ENCODE assay signal across 14 mouse cellular contexts in genomic region chr17:12268538-12268937, GRCm38 (mm10). TPM values are rescaled to one million over a fixed set of nuclear protein-coding genes. Genes with fewer than 3 reads are reported as not detected.
DNase-seq lines count a peak whose midpoint lies in the region; ATAC-seq and TF ChIP-seq lines count a peak whose summit lies in the region.
"Had no signal": no experiment of that assay in that cellular context is flagged by ENCODE, and none has a peak within 500 bp of the region (broad histone marks: within the 10 kb centered on the region; RNA-seq: fewer than 3 reads in every experiment).

No protein-coding gene starts in this region.

- peak; percentile 71 for DNase-seq in gastrocnemius, adult 2 months
- no peak for DNase-seq in gastrocnemius, postnatal 36 days
- DNase-seq in kidney, postnatal 36 days: no peak
- no peak for DNase-seq in neural tube, embryonic 10.5 days (ENCODE audit: extremely low spot score, low spot score)
- no peak for DNase-seq in left cerebral cortex, postnatal 36 days (ENCODE audit: low spot score in 2 of 2)
- DNase-seq: cerebellum, adult 9-11 months; forebrain, postnatal 0 days; liver, postnatal 0 days; thymus, postnatal 4 days had no signal

- no peak overlapping the region for H3K4me3 ChIP-seq in gastrocnemius, adult 2 months
- no peak overlapping the region for H3K4me3 ChIP-seq in kidney, embryonic 14.5 days (ENCODE audit: low read length)
- no peak overlapping the region for H3K4me3 ChIP-seq in neural tube, embryonic 13.5 days
- H3K4me3 ChIP-seq: heart, embryonic 15.5 days had no signal

- ATAC-seq in kidney, embryonic 14.5 days (ENCODE audit: low FRiP score, low TSS enrichment): peak; percentile 36
- ATAC-seq in neural tube, embryonic 13.5 days (ENCODE audit: low read depth): no peak
- ATAC-seq: forebrain, postnatal 0 days; intestine, postnatal 0 days; liver, postnatal 0 days; Patski had no signal

- H3K9ac ChIP-seq in kidney, embryonic 14.5 days (ENCODE audit: low read depth, low read length): no peak overlapping the region
- no peak overlapping the region for H3K9ac ChIP-seq in neural tube, embryonic 13.5 days
- H3K9ac ChIP-seq: forebrain, postnatal 0 days; heart, embryonic 15.5 days; liver, postnatal 0 days had no signal

- H3K4me1 ChIP-seq in kidney, embryonic 14.5 days (ENCODE audit: control insufficient read depth, insufficient read depth, low read length): peaks cover 15% of the 10 kb centered on the region
- peaks cover 41% of the 10 kb centered on the region for H3K4me1 ChIP-seq in neural tube, embryonic 13.5 days (replicated peaks)

- TF ChIP-seq CTCF in gastrocnemius, adult 2 months (IDR thresholded peaks at IDR 0.05): no peak

- H3K27me3 ChIP-seq in kidney, embryonic 14.5 days (ENCODE audit: control insufficient read depth, insufficient read depth, low read length): no peaks in the 10 kb centered on the region
- no peaks in the 10 kb centered on the region for H3K27me3 ChIP-seq in neural tube, embryonic 13.5 days
- H3K27me3 ChIP-seq: heart, embryonic 15.5 days; Patski had no signal

- 69% methylated on average over 10 of the region's 10 CpGs for WGBS in kidney, embryonic 14.5 days
- 81% methylated on average over 10 of the region's 10 CpGs for WGBS in neural tube, embryonic 13.5 days

- intact Hi-C loops in gastrocnemius, adult 2 months (cut with DNase I): loop anchor here (2.0 to 5.0 kb wide), 2 partner anchors 24 to 49 kb away; partner anchors contain the start of gene Map3k4
- intact Hi-C loops in gastrocnemius, postnatal 36 days (cut with DNase I): no loop called here
- intact Hi-C loops in left cerebral cortex, postnatal 36 days (cut with DNase I): loop anchor here (5.0 kb wide), 2 partner anchors 49 to 104 kb away; partner anchors contain the start of gene Map3k4

- no peak overlapping the region for H3K4me2 ChIP-seq in kidney, embryonic 14.5 days (replicated peaks; ENCODE audit: low read depth, low read length)
- no peak overlapping the region for H3K4me2 ChIP-seq in neural tube, embryonic 13.5 days
- H3K4me2 ChIP-seq: heart, embryonic 15.5 days had no signal

- H3K36me3 ChIP-seq in kidney, embryonic 14.5 days (ENCODE audit: control insufficient read depth, insufficient read depth, low read length): peaks cover 26% of the 10 kb centered on the region
- peaks cover 32% of the 10 kb centered on the region for H3K36me3 ChIP-seq in neural tube, embryonic 13.5 days

- H3K27ac ChIP-seq in gastrocnemius, adult 2 months: peak overlapping the region; percentile 38
- H3K27ac ChIP-seq in kidney, embryonic 14.5 days (ENCODE audit: low read depth, low read length): no peak overlapping the region
- peak overlapping the region; percentile 18; the same call in 1 of the 2 replicates for H3K27ac ChIP-seq in neural tube, embryonic 13.5 days (replicated peaks)
- H3K27ac ChIP-seq: heart, embryonic 15.5 days had no signal

- no peaks in the 10 kb centered on the region for H3K9me3 ChIP-seq in kidney, embryonic 14.5 days (ENCODE audit: control insufficient read depth, low read length)
- H3K9me3 ChIP-seq in neural tube, embryonic 13.5 days: no peaks in the 10 kb centered on the region
- H3K9me3 ChIP-seq: heart, embryonic 15.5 days had no signal

RNA-seq across cellular contexts. Expression of gene Map3k4, which starts 50.1 kb away (rescaled TPM):
- total RNA-seq in gastrocnemius, adult 2 months (2021): 10 to 100 TPM; 29.5 to 36.6 TPM
- 10 to 100 TPM; 25.0 to 27.0 TPM for total RNA-seq in gastrocnemius, postnatal 36 days (2021)
- polyA plus RNA-seq in kidney, embryonic 14.5 days (2014; fragmentation: Nextera tagmentation; extraction: Ambion mirVana): 46.4 and 53.0 TPM in 2 replicates
- 35.8 and 41.7 TPM in 2 replicates for polyA plus RNA-seq in neural tube, embryonic 13.5 days (2015; fragmentation: Nextera tagmentation; extraction: Ambion mirVana)
- total RNA-seq in left cerebral cortex, postnatal 36 days (2021): 10 to 100 TPM; 45.1 to 54.7 TPM
